Mouse (Mus musculus) liver, embryonic 14.5 days (tissue): ENCODE data around the gene Tarsl2.
A peak's percentile ranks its signal among the peaks of the same experiment; 100 is the strongest.

Source experiments
- CTCF ChIP-seq: IDR thresholded peaks from 2 replicates; pipeline ENCODE4 v1.5.1; 2016; ENCODE audit warnings: antibody characterized with exemption, low read depth, control low read depth
- EP300 ChIP-seq: IDR thresholded peaks from 2 replicates; pipeline ENCODE4 v1.6.1; 2016; ENCODE audit warnings: antibody characterized with exemption, low read depth

- peak; percentile 68 for TF ChIP-seq CTCF
- no peak for TF ChIP-seq EP300
Observed at GRCm38 (mm10) chr7:65696450-65696849, 51.8 kb downstream of the Tarsl2 start.
